Mouse (Mus musculus) small intestine, adult 2 months (tissue): ENCODE results near the gene Phospho2. TPM values are rescaled to one million over a fixed set of nuclear protein-coding genes. Genes with fewer than 3 reads are reported as not detected.
A peak's percentile ranks its signal among the peaks of the same experiment; 100 is the strongest.

Experiments
- H3K27ac ChIP-seq: fragments of 200-500 bp; 2 replicates; pipeline ENCODE4 v1.5.1; 2012; ENCODE audit warnings: low read depth, low read length, control low read depth, inconsistent platforms; ENCODE audit not compliant: insufficient read depth
- H3K27me3 ChIP-seq: fragments of 200-500 bp; 2 replicates; pipeline ENCODE4 v1.6.1; 2012; ENCODE audit warnings: mild to moderate bottlenecking, moderate library complexity, low read length, inconsistent platforms; ENCODE audit not compliant: control insufficient read depth, insufficient read depth
- H3K36me3 ChIP-seq: fragments of 200-500 bp; 2 replicates; pipeline ENCODE4 v1.6.1; 2012; ENCODE audit warnings: mild to moderate bottlenecking, low read length, control low read depth, inconsistent platforms; ENCODE audit not compliant: control insufficient read depth, insufficient read depth
- H3K4me1 ChIP-seq: fragments of 200-500 bp; 2 replicates; pipeline ENCODE4 v1.6.1; 2012; ENCODE audit warnings: low read length, inconsistent platforms, mixed read lengths; ENCODE audit not compliant: control insufficient read depth, insufficient read depth, insufficient read length
- H3K4me3 ChIP-seq: fragments of 200-500 bp; 2 replicates; pipeline ENCODE4 v1.5.1; 2012; ENCODE audit warnings: low read depth, mild to moderate bottlenecking, control low read depth, inconsistent platforms, low read length, moderate library complexity
- CTCF ChIP-seq: fragments of 200-500 bp; IDR thresholded peaks from 2 replicates; pipeline ENCODE4 v1.5.1; 2012; ENCODE audit warnings: low read depth, mild to moderate bottlenecking, control low read depth, inconsistent platforms, low read length, moderate library complexity, mixed read lengths; ENCODE audit not compliant: insufficient replicate concordance, insufficient read length; ENCODE audit errors: extremely low read depth
- POLR2A ChIP-seq: fragments of 200-500 bp; IDR thresholded peaks from 2 replicates; pipeline ENCODE4 v1.6.1; 2012; ENCODE audit warnings: low read depth, mild to moderate bottlenecking, control low read depth, inconsistent platforms, low read length, moderate library complexity
- WGBS: fragments of 180-500 bp; shearing (Covaris S2); methylation state at CpG from one replicate; pipeline ENCODE4 v1.1.7; 2018; 5-methylcytosine and 5-hydroxymethylcytosine counted together
- polyA plus RNA-seq: library from polyadenylated mRNA; depleted of rRNA; stranded (reverse); fragments of >200 nt; gene quantifications from 2 replicates; pipeline ENCODE4 v1.2.3, GENCODE M21; 2012

Gene Phospho2
- polyA plus RNA-seq, 1 experiment: 77.7 TPM

DNA sequence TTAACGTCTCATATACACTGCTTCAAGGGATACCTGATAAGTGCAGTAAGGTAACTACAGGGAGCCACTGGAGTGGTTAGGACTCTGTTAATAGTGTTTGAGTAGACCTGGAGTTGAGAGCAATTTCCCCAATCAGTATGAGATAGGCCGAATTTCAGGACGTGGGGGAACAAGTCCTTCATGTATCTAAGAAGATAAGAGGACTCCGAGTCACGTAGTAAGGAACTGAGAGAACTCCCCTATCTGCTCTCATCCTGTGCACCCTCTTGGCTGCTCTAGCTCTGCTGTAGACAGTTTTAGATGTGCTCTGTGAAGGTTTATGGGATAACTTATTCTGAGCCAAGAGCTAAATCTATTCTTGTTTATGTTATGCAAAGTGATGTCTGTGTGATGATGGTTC is 27.2 kb downstream of the Phospho2 start:
- H3K4me1 ChIP-seq: no peaks in the 10 kb centered on the region
- WGBS: 16% methylated on average over 5 of the region's 5 CpGs
- no peaks in the 10 kb centered on the region for H3K27me3 ChIP-seq
- H3K27ac ChIP-seq: 0 out of 2 replicates have a peak overlapping the region, but pooled peaks have one; percentile 22
- no peak overlapping the region for H3K4me3 ChIP-seq
- no peaks in the 10 kb centered on the region for H3K36me3 ChIP-seq
- TF ChIP-seq POLR2A (no peak), CTCF (no peak)

GRCm38 (mm10) chr2:69818350-69819085 is 29.1 kb downstream of the Phospho2 start:
- no peaks in the 10 kb centered on the region for H3K36me3 ChIP-seq
- TF ChIP-seq POLR2A (no peak), CTCF (no peak)
- H3K27me3 ChIP-seq: no peaks in the 10 kb centered on the region; the same call in 1 of the 2 replicates
- H3K4me1 ChIP-seq: no peaks in the 10 kb centered on the region; the same call in 1 of the 2 replicates
- H3K27ac ChIP-seq: no peak overlapping the region
- no peak overlapping the region for H3K4me3 ChIP-seq
- WGBS: 67% methylated on average over 9 of the region's 9 CpGs

DNA sequence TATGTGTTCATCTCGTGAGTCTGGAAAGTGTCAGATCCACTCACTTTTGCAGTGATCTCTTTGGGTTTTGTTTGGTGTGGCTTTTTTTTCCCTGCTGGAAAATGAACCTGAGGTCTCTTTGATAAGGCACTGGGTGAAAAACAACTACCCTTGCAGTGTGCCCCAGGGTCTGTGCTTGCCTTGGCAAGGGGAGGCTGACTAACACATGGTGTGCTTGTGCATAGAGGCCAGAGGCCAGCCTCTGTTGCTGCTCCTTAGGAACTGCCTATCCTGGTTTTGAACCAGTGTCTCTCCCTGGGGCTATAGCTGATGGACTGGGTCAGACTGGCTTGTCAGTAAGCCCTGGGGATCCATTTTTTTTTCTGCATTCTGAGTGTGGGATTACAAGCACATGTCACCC is 30.8 kb downstream of the Phospho2 start:
- Histone ChIP-seq H3K27ac (no peak overlapping the region), H3K36me3 (no peaks in the 10 kb centered on the region), H3K4me1 (no peaks in the 10 kb centered on the region; the same call in 1 of the 2 replicates), H3K4me3 (no peak overlapping the region), H3K27me3 (no peaks in the 10 kb centered on the region; the same call in 1 of the 2 replicates)
- TF ChIP-seq POLR2A: no peak
- TF ChIP-seq CTCF: no peak
- WGBS: 71% methylated on average over 1 of the region's 1 CpGs

GRCm38 (mm10) chr2:69821711-69822110 is 32.3 kb downstream of the Phospho2 start, which contains the start of gene Klhl23:
TSS of gene Klhl23 (plus strand) at chr2:69821944.
- TF ChIP-seq POLR2A (no peak), CTCF (no peak)
- WGBS: 15% methylated on average over 8 of the region's 8 CpGs
- no peaks in the 10 kb centered on the region; the same call in 1 of the 2 replicates for H3K4me1 ChIP-seq
- peak within 1 kb of the TSS; percentile 73 for H3K27ac ChIP-seq
- peak within 1 kb of the TSS; percentile 86 for H3K4me3 ChIP-seq
- H3K36me3 ChIP-seq: no peaks in the 10 kb centered on the region
- H3K27me3 ChIP-seq: no peaks in the 10 kb centered on the region; the same call in 1 of the 2 replicates

- under 1% methylated on average over 80 of the region's 80 CpGs for WGBS
- Histone ChIP-seq H3K36me3 (no peaks in the 10 kb centered on the region), H3K4me1 (no peaks in the 10 kb centered on the region; the same call in 1 of the 2 replicates), H3K4me3 (peak overlapping the region; percentile 86), H3K27ac (peak overlapping the region; percentile 73), H3K27me3 (no peaks in the 10 kb centered on the region; the same call in 1 of the 2 replicates)
- TF ChIP-seq CTCF (no peak), POLR2A (no peak)
Observed at GRCm38 (mm10) chr2:69822361-69823128, 33.1 kb downstream of the Phospho2 start.

GRCm38 (mm10) chr2:69823129-69823677 is 33.8 kb downstream of the Phospho2 start:
- Histone ChIP-seq H3K27me3 (no peaks in the 10 kb centered on the region; the same call in 1 of the 2 replicates), H3K4me1 (no peaks in the 10 kb centered on the region; the same call in 1 of the 2 replicates), H3K4me3 (peak overlapping the region; percentile 86), H3K36me3 (no peaks in the 10 kb centered on the region), H3K27ac (no peak overlapping the region)
- 3% methylated on average over 45 of the region's 45 CpGs for WGBS
- TF ChIP-seq CTCF: no peak
- no peak for TF ChIP-seq POLR2A

DNA sequence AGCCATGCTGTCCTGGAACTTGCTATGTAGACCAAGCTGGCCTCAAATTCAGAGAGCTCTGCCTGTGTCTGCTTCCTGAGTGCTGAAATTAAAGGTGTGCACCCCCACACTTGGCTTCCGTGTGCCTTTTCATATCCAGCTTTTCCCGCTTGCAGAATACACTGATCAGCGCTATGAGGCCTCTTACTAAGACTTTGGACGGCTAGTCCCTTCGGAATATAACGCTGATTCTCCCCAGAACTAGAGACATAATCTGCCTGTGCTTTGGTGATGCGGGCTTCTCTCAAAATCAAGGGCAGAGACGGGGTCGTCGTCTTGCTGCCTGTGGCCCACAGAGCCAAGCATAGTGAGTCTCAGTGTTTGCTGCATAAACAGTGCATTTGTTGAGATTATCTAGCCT is 36.5 kb downstream of the Phospho2 start:
- no peak overlapping the region for H3K4me3 ChIP-seq
- WGBS: 79% methylated on average over 10 of the region's 10 CpGs
- H3K27me3 ChIP-seq: no peaks in the 10 kb centered on the region; the same call in 1 of the 2 replicates
- no peak for TF ChIP-seq POLR2A
- no peak for TF ChIP-seq CTCF
- peaks cover 2% of the 10 kb centered on the region; the same call in 1 of the 2 replicates for H3K36me3 ChIP-seq
- H3K4me1 ChIP-seq: no peaks in the 10 kb centered on the region; the same call in 1 of the 2 replicates
- no peak overlapping the region for H3K27ac ChIP-seq
